Mouse (Mus musculus) A20 (cell line): ENCODE measurements around the gene Khsrp.

Source experiments
- DNase-seq: peaks from one replicate; pipeline ENCODE4 v3.0.0-alpha.2; 2011; ENCODE audit warnings: low read depth, low spot score

The Khsrp gene

GRCm38 (mm10) chr17:57030931-57031660 is at the start of gene Khsrp:
TSS of gene Khsrp (minus strand) at chr17:57031522.
- DNase-seq = peak; percentile 51

GRCm38 (mm10) chr17:57079919-57080318 is 48.6 kb upstream of the Khsrp start:
- DNase-seq = no peak

- peak; percentile 89 for DNase-seq
These were observed 47.0 kb upstream of the Khsrp start, which contains the start of gene Dennd1c for GRCm38 (mm10) chr17:57078336-57078735. TSS of gene Dennd1c (minus strand) at chr17:57078514.

GRCm38 (mm10) chr17:57076916-57077315 is 45.6 kb upstream of the Khsrp start:
- DNase-seq = no peak

GRCm38 (mm10) chr17:57070699-57071098 is 39.4 kb upstream of the Khsrp start:
- DNase-seq = no peak

- no peak for DNase-seq
These were observed 39.0 kb upstream of the Khsrp start for GRCm38 (mm10) chr17:57070272-57070671.

GRCm38 (mm10) chr17:57066908-57067307 is 35.6 kb upstream of the Khsrp start:
- no peak for DNase-seq

- DNase-seq = no peak
These were observed 31.7 kb upstream of the Khsrp start for GRCm38 (mm10) chr17:57063031-57063430.

GRCm38 (mm10) chr17:57062548-57062947 is 31.2 kb upstream of the Khsrp start:
- DNase-seq = no peak

- DNase-seq = peak; percentile 50
These were observed 30.7 kb upstream of the Khsrp start for GRCm38 (mm10) chr17:57062011-57062521.

- no peak for DNase-seq
These were observed 29.7 kb upstream of the Khsrp start for GRCm38 (mm10) chr17:57061069-57061468.

- DNase-seq = peak; percentile 99
These were observed 29.0 kb upstream of the Khsrp start for GRCm38 (mm10) chr17:57060231-57060801.

GRCm38 (mm10) chr17:57059486-57059977 is 28.2 kb upstream of the Khsrp start, which contains the start of gene Slc25a23:
TSS of gene Slc25a23 (minus strand) at chr17:57059863.
- peak; percentile 87 for DNase-seq

GRCm38 (mm10) chr17:57058891-57059485 is 27.7 kb upstream of the Khsrp start, which contains the start of gene Crb3:
TSS of gene Crb3 (plus strand) at chr17:57059105.
- DNase-seq = no peak

GRCm38 (mm10) chr17:57056246-57056645 is 24.9 kb upstream of the Khsrp start:
- no peak for DNase-seq

- peak; percentile 64 for DNase-seq
These were observed 20.4 kb upstream of the Khsrp start for GRCm38 (mm10) chr17:57051679-57052078.

- peak; percentile 89 for DNase-seq
These were observed 17.5 kb upstream of the Khsrp start for GRCm38 (mm10) chr17:57048816-57049215.

- peak; percentile 73 for DNase-seq
These were observed 16.1 kb upstream of the Khsrp start for GRCm38 (mm10) chr17:57047406-57047805.

GRCm38 (mm10) chr17:57041554-57041953 is 10.2 kb upstream of the Khsrp start, which contains the start of gene Slc25a41:
TSS of gene Slc25a41 (minus strand) at chr17:57041654.
- DNase-seq = no peak

- DNase-seq = no peak
These were observed 7.7 kb upstream of the Khsrp start for GRCm38 (mm10) chr17:57038978-57039377.

GRCm38 (mm10) chr17:57032854-57033253 is 1.5 kb upstream of the Khsrp start:
- DNase-seq = peak; percentile 62
